ENCODE assay signal across 19 mouse cellular contexts in genomic region chr1:149891057-149891456, GRCm38 (mm10).
DNase-seq lines count a peak whose midpoint lies in the region; ATAC-seq and TF ChIP-seq lines count a peak whose summit lies in the region.
"Had no signal": no experiment of that assay in that cellular context is flagged by ENCODE, and none has a peak within 500 bp of the region (broad histone marks: within the 10 kb centered on the region; RNA-seq: fewer than 3 reads in every experiment).

No protein-coding gene starts in this region.

- no peaks in the 10 kb centered on the region for H3K9me3 ChIP-seq in intestine, embryonic 16.5 days (ENCODE audit: control insufficient read depth, low read length)
- H3K9me3 ChIP-seq: embryonic facial prominence, embryonic 13.5 days; forebrain, embryonic 15.5 days; heart, embryonic 12.5 days; hindbrain, embryonic 10.5 days had no signal

- no peaks in the 10 kb centered on the region for H3K27me3 ChIP-seq in heart, adult 2 months (ENCODE audit: control insufficient read depth, insufficient read depth, low read length)
- H3K27me3 ChIP-seq in intestine, embryonic 16.5 days (replicated peaks; ENCODE audit: control insufficient read depth, insufficient read depth, low read length): no peaks in the 10 kb centered on the region
- H3K27me3 ChIP-seq: embryonic facial prominence, embryonic 13.5 days; forebrain, embryonic 15.5 days; heart, embryonic 12.5 days had no signal

- H3K4me2 ChIP-seq in intestine, embryonic 16.5 days (ENCODE audit: low read depth, low read length): no peak overlapping the region
- H3K4me2 ChIP-seq: embryonic facial prominence, embryonic 13.5 days; forebrain, embryonic 15.5 days; heart, embryonic 12.5 days; hindbrain, embryonic 14.5 days had no signal

- peak; percentile 55; the same call in 1 of the 2 replicates for ATAC-seq in megakaryocyte progenitor cell, adult 5-6 weeks (replicated peaks; ENCODE audit: poor library complexity)
- no peak for ATAC-seq in intestine, embryonic 16.5 days
- ATAC-seq: forebrain, embryonic 15.5 days; intestine, postnatal 0 days had no signal

- DNase-seq in heart, adult 11 months: peak; percentile 84
- no peak for DNase-seq in heart, adult 2 months
- no peak for DNase-seq in left cerebral cortex, adult 18-20 months (ENCODE audit: low spot score in 2 of 2)
- DNase-seq: adrenal gland, adult 2 months; adrenal gland, postnatal 25 days; cerebellum, adult 11 months; cerebellum, adult 8-10 months; cerebellum, postnatal 14 days; gastrocnemius, postnatal 14 days had no signal

- no peak for TF ChIP-seq EP300 in heart, adult 2 months (IDR thresholded peaks at IDR 0.05; ENCODE audit: insufficient read depth, low read depth, low read length)

- intact Hi-C loops in heart, adult 2 months (cut with DNase I): no loop called here

- no peak overlapping the region for H3K27ac ChIP-seq in heart, adult 2 months
- peak overlapping the region; percentile 29; the same call in 1 of the 2 replicates for H3K27ac ChIP-seq in bone marrow macrophage, adult 2 months (ENCODE audit: insufficient read depth, low read depth, low read length)
- peak overlapping the region; percentile 74 for H3K27ac ChIP-seq in embryonic fibroblast, embryonic 13.5 days (ENCODE audit: insufficient read depth, low read length)
- no peak overlapping the region for H3K27ac ChIP-seq in intestine, embryonic 16.5 days (ENCODE audit: low read length)
- H3K27ac ChIP-seq: embryonic facial prominence, embryonic 13.5 days; forebrain, embryonic 15.5 days; hindbrain, embryonic 10.5 days; hindbrain, embryonic 14.5 days had no signal

- no peaks in the 10 kb centered on the region for H3K4me1 ChIP-seq in heart, adult 2 months (ENCODE audit: control insufficient read depth, insufficient read depth, low read length)
- peaks cover 17% of the 10 kb centered on the region for H3K4me1 ChIP-seq in bone marrow macrophage, adult 2 months (ENCODE audit: control insufficient read depth, insufficient read depth, low read length)
- H3K4me1 ChIP-seq in embryonic fibroblast, embryonic 13.5 days (ENCODE audit: control insufficient read depth, insufficient read depth, low read length): peaks cover 4% of the 10 kb centered on the region
- no peaks in the 10 kb centered on the region for H3K4me1 ChIP-seq in intestine, embryonic 16.5 days (ENCODE audit: control insufficient read depth, insufficient read depth, low read length)
- H3K4me1 ChIP-seq: heart, embryonic 12.5 days; hindbrain, embryonic 10.5 days had no signal

- TF ChIP-seq CTCF in heart, adult 2 months (IDR thresholded peaks at IDR 0.05): no peak
- no peak for TF ChIP-seq CTCF in bone marrow macrophage, adult 2 months (IDR thresholded peaks at IDR 0.05; ENCODE audit: low read depth, low read length)
- no peak for TF ChIP-seq CTCF in embryonic fibroblast, embryonic 13.5 days (IDR thresholded peaks at IDR 0.05; ENCODE audit: borderline replicate concordance, insufficient read depth, low read length)

- H3K79me2 ChIP-seq in heart, adult 2 months (replicated peaks; ENCODE audit: control insufficient read depth, insufficient read depth, low read length): no peaks in the 10 kb centered on the region

- WGBS in heart, adult 2 months: 29% methylated on average over 5 of the region's 5 CpGs
- WGBS in intestine, embryonic 16.5 days: 74% methylated on average over 5 of the region's 5 CpGs

- no peak overlapping the region for H3K4me3 ChIP-seq in heart, adult 2 months
- no peak overlapping the region for H3K4me3 ChIP-seq in bone marrow macrophage, adult 2 months (ENCODE audit: insufficient read depth, low read length)
- no peak overlapping the region for H3K4me3 ChIP-seq in embryonic fibroblast, embryonic 13.5 days (ENCODE audit: insufficient read depth, low read length)
- H3K4me3 ChIP-seq in intestine, embryonic 16.5 days (ENCODE audit: low read length): no peak overlapping the region
- H3K4me3 ChIP-seq: embryonic facial prominence, embryonic 13.5 days; forebrain, embryonic 15.5 days; heart, embryonic 12.5 days; hindbrain, embryonic 10.5 days had no signal

- TF ChIP-seq POLR2A in heart, adult 2 months (IDR thresholded peaks at IDR 0.05; ENCODE audit: insufficient read depth, low read depth, low read length): no peak
- no peak for TF ChIP-seq POLR2A in bone marrow macrophage, adult 2 months (IDR thresholded peaks at IDR 0.05; ENCODE audit: borderline replicate concordance, low read depth, low read length)
- TF ChIP-seq POLR2A in embryonic fibroblast, embryonic 13.5 days (IDR thresholded peaks at IDR 0.05; ENCODE audit: low read depth, low read length): no peak

- H3K9ac ChIP-seq in heart, adult 2 months (ENCODE audit: low read depth, low read length): no peak overlapping the region
- no peak overlapping the region for H3K9ac ChIP-seq in intestine, embryonic 16.5 days (ENCODE audit: low read depth, low read length)
- H3K9ac ChIP-seq: embryonic facial prominence, embryonic 13.5 days; forebrain, embryonic 15.5 days; heart, embryonic 12.5 days; hindbrain, embryonic 14.5 days had no signal

- no peaks in the 10 kb centered on the region for H3K36me3 ChIP-seq in heart, adult 2 months (ENCODE audit: control insufficient read depth, insufficient read depth, low read length)
- H3K36me3 ChIP-seq in intestine, embryonic 16.5 days (ENCODE audit: control insufficient read depth, insufficient read depth, low read length): no peaks in the 10 kb centered on the region
- H3K36me3 ChIP-seq: embryonic facial prominence, embryonic 13.5 days; forebrain, embryonic 15.5 days; heart, embryonic 12.5 days; hindbrain, embryonic 10.5 days had no signal

Comparison
In these comparisons a context has a peak if more than half of its experiments do, and no peak if none do; other contexts are left out.
1. H3K27ac ChIP-seq: peak in bone marrow macrophage, adult 2 months (single experiment) and embryonic fibroblast, embryonic 13.5 days (single experiment); none in heart, adult 2 months (single experiment) and intestine, embryonic 16.5 days (single experiment).